Mouse (Mus musculus) G1E (cell line): Measurements from ENCODE around the gene Prss29. TPM values are rescaled to one million over a fixed set of nuclear protein-coding genes. Genes with fewer than 3 reads are reported as not detected.
A peak's percentile ranks its signal among the peaks of the same experiment; 100 is the strongest.

Experiments
- ATAC-seq: 2 replicates; pipeline ENCODE4 v1.8.0; 2016; ENCODE audit warnings: mild to moderate bottlenecking; ENCODE audit not compliant: insufficient number of reproducible peaks, poor library complexity, low FRiP score, severe bottlenecking; ENCODE audit errors: extremely low read depth
- DNase-seq: peaks from one replicate; pipeline ENCODE4 v3.0.0; 2012; ENCODE audit warnings: low spot score
- H3K27me3 ChIP-seq: 2 replicates; pipeline ENCODE4 v1.6.1; 2012; ENCODE audit warnings: mild to moderate bottlenecking, low read length, inconsistent platforms; ENCODE audit not compliant: insufficient read depth
- H3K36me3 ChIP-seq: replicated peaks from 2 replicates; pipeline ENCODE3; 2012; ENCODE audit warnings: mild to moderate bottlenecking, inconsistent platforms
- H3K4me1 ChIP-seq: 2 replicates; pipeline ENCODE4 v1.6.1; 2012; ENCODE audit warnings: low read depth, low read length, inconsistent platforms, mixed read lengths; ENCODE audit not compliant: insufficient read depth
- H3K4me3 ChIP-seq: 2 replicates; pipeline ENCODE4 v1.5.1; 2012; ENCODE audit warnings: low read depth, mild to moderate bottlenecking, inconsistent platforms, low read length, moderate library complexity, mixed read lengths
- H3K9me3 ChIP-seq: replicated peaks from 2 replicates; pipeline ENCODE4 v1.6.1; 2012; ENCODE audit warnings: inconsistent platforms
- CTCF ChIP-seq: IDR thresholded peaks from 2 replicates; pipeline ENCODE4 v1.5.1; 2012; ENCODE audit warnings: low read depth, low read length, inconsistent platforms, mixed read lengths
- GATA1 ChIP-seq: IDR thresholded peaks from 2 replicates; pipeline ENCODE4 v1.6.1; 2012; ENCODE audit warnings: borderline replicate concordance, low read length, inconsistent platforms, mixed read lengths
- GATA2 ChIP-seq: IDR thresholded peaks from 2 replicates; pipeline ENCODE4 v1.6.1; 2012; ENCODE audit warnings: low read depth, low read length, inconsistent platforms, borderline replicate concordance
- POLR2AphosphoS5 ChIP-seq: IDR thresholded peaks from 2 replicates; pipeline ENCODE4 v1.6.1; 2012; ENCODE audit warnings: low read depth, low read length, inconsistent platforms; ENCODE audit not compliant: insufficient replicate concordance
- TAL1 ChIP-seq: conservative IDR thresholded peaks from 2 replicates; pipeline ENCODE4 v1.6.1; 2012; ENCODE audit warnings: low read depth, low read length, inconsistent platforms, mixed read lengths
- polyA plus RNA-seq: library from polyadenylated mRNA; stranded (reverse); fragments of >175 nt; gene quantifications from 2 replicates; pipeline ENCODE4 v1.2.3, GENCODE M21; 2012
- total RNA-seq, 2 experiments: library from RNA; stranded (forward) in 1 of 2; stranded (reverse) in 1 of 2; fragments of 200-1000 nt in 1 of 2; fragments of >200 nt in 1 of 2; fragmentation: Nextera tagmentation in 1 of 2; gene quantifications; 2 replicates each; pipeline ENCODE4 v1.2.3; 2014 to 2017

Gene Prss29
- total and polyA plus RNA-seq, 3 experiments, result not detected

- Histone ChIP-seq H3K9me3 (no peaks in the 10 kb centered on the region), H3K27me3 (no peaks in the 10 kb centered on the region), H3K4me3 (no peak overlapping the region), H3K4me1 (peaks cover 92% of the 10 kb centered on the region), H3K36me3 (no peaks in the 10 kb centered on the region)
- ATAC-seq, result peak; percentile 78
- DNase-seq, result no peak
- TF ChIP-seq POLR2AphosphoS5 (no peak), TAL1 (peak; percentile 60; the same call in 1 of the 2 replicates), GATA1 (no peak)
Observed at GRCm38 (mm10) chr17:25293495-25293894, 25.0 kb upstream of the Prss29 start.

GRCm38 (mm10) chr17:25294111-25294510, 24.3 kb upstream of the Prss29 start:
- Histone ChIP-seq H3K27me3 (no peaks in the 10 kb centered on the region), H3K36me3 (no peaks in the 10 kb centered on the region), H3K4me1 (peaks cover 91% of the 10 kb centered on the region), H3K4me3 (peak overlapping the region; percentile 30; the same call in 1 of the 2 replicates), H3K9me3 (no peaks in the 10 kb centered on the region)
- TF ChIP-seq TAL1, result no peak
- TF ChIP-seq POLR2AphosphoS5, result no peak
- DNase-seq (no peak), ATAC-seq (no peak)

GRCm38 (mm10) chr17:25298094-25298493, 20.4 kb upstream of the Prss29 start, which contains the start of gene Prss34:
Prss34 (plus strand) TSS chr17:25298394.
- DNase-seq, result no peak
- ATAC-seq, result no peak
- H3K4me1 ChIP-seq, result peaks cover 82% of the 10 kb centered on the region
- no peaks in the 10 kb centered on the region for H3K9me3 ChIP-seq
- no peak within 1 kb of the TSS for H3K4me3 ChIP-seq
- no peaks in the 10 kb centered on the region for H3K27me3 ChIP-seq
- no peaks in the 10 kb centered on the region for H3K36me3 ChIP-seq
- TF ChIP-seq GATA1 (no peak), POLR2AphosphoS5 (no peak), TAL1 (no peak), GATA2 (no peak), CTCF (no peak)

GRCm38 (mm10) chr17:25308346-25308745, 10.1 kb upstream of the Prss29 start, which contains the start of gene Prss28:
Prss28 (plus strand) TSS chr17:25308646.
- Histone ChIP-seq H3K4me3 (no peak within 1 kb of the TSS), H3K36me3 (no peaks in the 10 kb centered on the region), H3K27me3 (peaks cover 5% of the 10 kb centered on the region; the same call in 1 of the 2 replicates), H3K4me1 (peaks cover 26% of the 10 kb centered on the region), H3K9me3 (no peaks in the 10 kb centered on the region)
- DNase-seq, result no peak
- no peak for ATAC-seq
- no peak for TF ChIP-seq POLR2AphosphoS5
- TF ChIP-seq CTCF, result no peak
- no peak for TF ChIP-seq TAL1
- TF ChIP-seq GATA1, result no peak
- no peak for TF ChIP-seq GATA2

DNA sequence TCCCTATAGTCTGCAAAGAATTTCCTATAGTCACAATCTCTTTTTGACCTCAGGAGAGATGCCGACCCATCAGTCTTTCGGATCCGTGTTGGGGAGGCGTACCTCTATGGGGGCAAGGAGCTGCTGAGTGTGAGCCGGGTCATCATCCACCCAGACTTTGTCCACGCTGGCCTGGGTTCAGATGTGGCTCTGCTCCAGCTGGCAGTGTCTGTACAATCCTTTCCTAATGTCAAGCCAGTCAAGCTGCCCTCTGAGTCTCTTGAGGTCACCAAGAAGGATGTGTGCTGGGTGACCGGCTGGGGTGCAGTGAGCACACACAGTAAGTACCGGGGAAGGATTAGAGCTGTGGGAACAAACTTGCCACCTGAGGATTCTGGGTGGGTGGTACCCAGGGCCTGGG, 2.4 kb downstream of the Prss29 start:
- no peak for TF ChIP-seq TAL1
- TF ChIP-seq GATA2, result no peak
- no peak for TF ChIP-seq CTCF
- no peak for TF ChIP-seq POLR2AphosphoS5
- no peak for TF ChIP-seq GATA1
- Histone ChIP-seq H3K4me1 (peaks cover 32% of the 10 kb centered on the region), H3K27me3 (peaks cover 46% of the 10 kb centered on the region), H3K9me3 (no peaks in the 10 kb centered on the region), H3K4me3 (no peak overlapping the region), H3K36me3 (no peaks in the 10 kb centered on the region)
- ATAC-seq (no peak), DNase-seq (no peak)

- H3K4me3 ChIP-seq, result no peak overlapping the region
- peaks cover 45% of the 10 kb centered on the region for H3K27me3 ChIP-seq
- TF ChIP-seq GATA2, result no peak
- no peak for TF ChIP-seq POLR2AphosphoS5
- TF ChIP-seq GATA1, result no peak
- TF ChIP-seq CTCF, result no peak
- no peak for TF ChIP-seq TAL1
- ATAC-seq, result no peak
- peaks cover 34% of the 10 kb centered on the region for H3K4me1 ChIP-seq
- H3K9me3 ChIP-seq, result no peaks in the 10 kb centered on the region
- no peak for DNase-seq
- H3K36me3 ChIP-seq, result no peaks in the 10 kb centered on the region
Observed at GRCm38 (mm10) chr17:25322930-25323329, 4.5 kb downstream of the Prss29 start.

DNA sequence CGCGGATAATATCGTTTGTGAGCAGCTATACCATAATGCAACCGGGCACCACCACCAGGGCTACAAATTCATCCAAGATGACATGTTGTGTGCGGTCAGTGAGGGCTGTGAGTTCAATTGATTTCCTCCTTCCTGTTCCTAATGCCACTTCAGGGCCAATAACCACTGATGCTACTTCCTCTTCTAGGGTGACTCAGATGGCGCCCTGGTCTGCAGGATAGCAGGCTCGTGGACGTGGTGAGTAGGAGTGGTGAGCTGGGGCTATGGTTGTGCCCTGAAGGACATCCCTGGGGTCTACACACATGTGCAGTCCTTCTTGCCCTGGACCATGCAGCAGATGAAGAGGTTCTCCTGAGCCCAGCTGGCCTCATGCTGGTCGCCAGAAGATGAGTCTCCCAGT, 13.9 kb downstream of the Prss29 start:
- no peaks in the 10 kb centered on the region for H3K36me3 ChIP-seq
- H3K9me3 ChIP-seq, result no peaks in the 10 kb centered on the region
- H3K27me3 ChIP-seq, result peaks cover 24% of the 10 kb centered on the region
- ATAC-seq (no peak), DNase-seq (no peak)
- H3K4me3 ChIP-seq, result no peak overlapping the region; the same call in 1 of the 2 replicates
- peaks cover 69% of the 10 kb centered on the region for H3K4me1 ChIP-seq
- TF ChIP-seq GATA1 (no peak), POLR2AphosphoS5 (no peak), GATA2 (no peak), TAL1 (no peak), CTCF (no peak)
